Mouse (Mus musculus) G1E (cell line): ENCODE measurements around the gene Ptdss2.

Source experiments
- CTCF ChIP-seq: IDR thresholded peaks from 2 replicates; pipeline ENCODE4 v1.5.1; 2012; ENCODE audit warnings: low read depth, low read length, inconsistent platforms, mixed read lengths
- GATA1 ChIP-seq: IDR thresholded peaks from 2 replicates; pipeline ENCODE4 v1.6.1; 2012; ENCODE audit warnings: borderline replicate concordance, low read length, inconsistent platforms, mixed read lengths
- GATA2 ChIP-seq: IDR thresholded peaks from 2 replicates; pipeline ENCODE4 v1.6.1; 2012; ENCODE audit warnings: low read depth, low read length, inconsistent platforms, borderline replicate concordance
- POLR2AphosphoS5 ChIP-seq: IDR thresholded peaks from 2 replicates; pipeline ENCODE4 v1.6.1; 2012; ENCODE audit warnings: low read depth, low read length, inconsistent platforms; ENCODE audit not compliant: insufficient replicate concordance

DNA sequence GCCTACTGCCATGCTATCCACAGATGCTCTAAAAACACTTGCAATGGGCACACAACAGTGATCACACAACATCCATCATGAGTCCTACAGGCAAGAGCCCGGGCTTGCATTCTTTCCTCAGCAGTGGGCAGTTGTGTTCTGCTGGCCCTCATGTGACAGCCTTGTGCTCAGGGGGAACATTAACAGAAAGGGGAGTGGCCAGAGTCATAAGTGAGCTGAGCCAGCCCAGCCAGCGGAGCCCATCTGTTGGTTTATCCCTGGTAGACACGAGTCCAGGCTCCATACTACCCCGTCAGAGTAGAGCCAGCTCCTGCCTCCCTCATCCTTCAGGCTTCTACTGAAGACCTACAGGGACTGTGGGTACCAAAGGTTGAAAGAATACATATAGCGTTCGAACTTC, 28.2 kb upstream of the Ptdss2 start:
- TF ChIP-seq CTCF (no peak), GATA1 (no peak), POLR2AphosphoS5 (no peak), GATA2 (no peak)
